Mouse (Mus musculus) adrenal gland, adult 8-10 months (tissue): ENCODE data around the gene Xrn1. TPM values are rescaled to one million over a fixed set of nuclear protein-coding genes. Genes with fewer than 3 reads are reported as not detected.
"Not testable (repeated sequence)": the region's sequence is repeated elsewhere in the genome, so short reads cannot be mapped to it uniquely, and the experiment has no call there.

ENCODE experiments used
- DNase-seq: peaks from one replicate; pipeline ENCODE4 v3.0.0; 2022
- total RNA-seq, 4 experiments: library from RNA; stranded (reverse); gene quantifications; 2 replicates each; pipeline ENCODE4 v1.2.4; 2022

Xrn1 gene
- total RNA-seq, 4 experiments from 2014 or later = 21.4 to 40.9 (median 31.5) TPM

DNA sequence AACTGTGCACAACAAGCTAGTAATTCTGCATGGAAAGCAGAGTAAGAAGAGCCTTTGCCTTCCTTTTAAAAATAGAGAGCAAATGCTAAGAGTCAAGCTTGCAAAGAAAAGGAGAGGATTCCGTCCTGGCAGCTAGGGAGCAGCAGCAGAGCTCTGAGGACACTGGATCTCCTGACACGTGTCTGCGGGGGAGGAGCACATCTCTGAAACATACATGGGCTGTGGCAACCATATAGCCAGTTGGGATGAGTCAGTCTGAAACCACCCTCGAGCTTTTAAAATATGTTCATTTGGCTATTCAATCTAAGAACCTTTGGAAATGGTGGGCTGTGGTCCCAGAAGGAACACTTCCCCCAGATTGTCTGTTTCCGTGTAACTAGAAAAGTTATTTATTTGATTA lies 100.3 kb downstream of the Xrn1 start:
- DNase-seq = no peak

DNA sequence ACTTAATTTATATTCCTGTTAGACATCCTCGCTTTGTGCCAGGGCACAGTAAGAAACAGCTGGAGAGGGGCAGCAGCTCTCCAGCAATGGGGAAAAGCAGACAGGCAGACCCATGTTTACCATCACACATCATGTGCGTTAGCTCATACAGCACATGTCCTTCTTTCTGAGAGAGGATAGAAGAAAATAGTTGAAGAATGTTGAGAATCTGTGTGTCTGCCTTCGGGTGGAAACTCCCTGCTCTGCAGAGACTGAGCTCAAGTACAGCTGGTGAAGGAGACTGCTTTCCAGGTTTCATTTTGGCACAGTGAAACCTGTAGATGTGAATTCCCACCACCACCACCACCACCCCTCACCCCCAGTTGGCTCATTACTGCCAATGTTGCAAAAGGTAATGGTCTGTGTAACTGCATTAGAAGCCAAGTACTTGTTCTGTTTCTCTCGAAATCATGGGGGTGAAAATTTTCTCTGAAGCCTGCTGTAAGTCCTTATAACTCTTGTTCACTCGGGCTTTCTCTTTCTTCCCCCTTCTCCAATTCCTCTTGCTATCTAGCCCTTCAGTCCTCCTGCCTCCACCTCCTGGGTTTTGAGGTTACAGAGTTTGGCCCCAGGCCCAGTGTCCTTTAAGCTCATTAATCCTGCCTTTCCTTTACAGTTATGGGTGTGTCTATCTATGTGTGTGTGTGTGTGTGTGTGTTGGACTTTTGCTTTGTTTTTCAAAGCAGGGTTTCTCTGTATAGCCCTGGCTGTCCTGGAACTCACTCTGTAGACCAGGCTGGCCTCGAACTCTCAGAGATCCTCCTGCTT lies 102.1 kb downstream of the Xrn1 start:
- no peak for DNase-seq

DNA sequence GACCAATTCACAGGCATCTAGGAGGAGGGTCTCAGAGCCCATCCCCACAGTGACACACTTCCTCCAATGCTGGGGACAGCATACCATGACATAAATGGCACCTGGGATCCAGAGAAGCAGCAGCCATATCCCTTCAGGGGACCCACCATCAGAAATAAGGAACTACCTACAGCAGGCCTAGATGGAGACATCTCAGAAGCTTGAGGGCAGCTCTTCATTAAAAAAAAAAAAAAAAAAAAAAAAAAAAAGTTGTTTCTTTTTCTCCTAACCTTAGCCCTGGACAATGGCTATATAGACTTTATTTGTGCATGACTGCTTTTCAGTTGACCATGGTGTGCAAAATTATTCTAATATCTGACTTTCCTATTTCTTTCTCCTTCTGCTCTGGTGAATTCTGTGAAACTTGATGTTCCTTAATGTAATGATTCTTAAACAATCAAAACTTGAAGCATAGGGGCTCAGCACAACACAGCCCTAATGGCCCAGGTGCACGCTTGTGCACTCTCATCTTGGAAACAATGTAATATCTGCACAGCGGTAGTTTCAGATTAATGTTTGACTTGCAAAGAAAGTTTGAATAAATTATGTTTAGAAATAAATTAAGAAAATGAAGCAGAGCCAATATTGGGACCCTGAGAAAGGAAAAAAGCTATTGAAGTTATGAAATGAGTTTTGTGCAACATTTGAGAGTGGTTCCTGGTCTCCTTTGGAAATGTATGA lies 108.7 kb downstream of the Xrn1 start:
- DNase-seq = no peak

DNA sequence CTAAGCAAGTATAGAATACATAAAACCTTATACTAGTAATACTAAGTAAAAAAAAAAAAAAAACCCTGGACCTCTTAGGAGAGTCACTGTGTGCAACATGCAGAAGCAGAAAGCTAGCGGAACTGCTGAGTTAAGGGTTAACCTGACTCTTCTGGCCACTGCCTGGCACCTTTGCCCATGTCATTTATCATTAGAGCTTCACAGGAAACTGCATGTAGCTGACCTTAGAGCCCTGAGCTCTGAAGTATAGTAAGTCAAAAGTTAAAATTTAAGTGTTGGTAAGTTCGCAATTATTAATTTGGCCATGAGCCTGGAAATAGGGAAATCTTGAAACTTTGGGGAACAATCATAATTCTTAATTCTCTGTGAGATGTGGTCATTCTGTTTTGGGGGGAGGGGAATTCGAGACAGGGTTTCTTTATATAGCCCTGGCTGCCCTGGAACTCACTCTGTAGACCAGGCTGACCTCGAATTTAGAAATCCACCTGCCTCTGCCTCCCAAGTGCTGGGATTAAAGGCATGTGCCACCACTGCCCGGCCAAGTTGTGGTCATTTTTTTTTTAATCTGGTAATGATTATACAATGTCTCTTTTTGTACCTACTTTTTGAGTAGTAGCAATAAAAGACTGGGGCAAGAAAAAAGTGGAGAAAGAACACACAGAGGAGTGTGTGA lies 109.4 kb downstream of the Xrn1 start:
- no peak for DNase-seq

DNA sequence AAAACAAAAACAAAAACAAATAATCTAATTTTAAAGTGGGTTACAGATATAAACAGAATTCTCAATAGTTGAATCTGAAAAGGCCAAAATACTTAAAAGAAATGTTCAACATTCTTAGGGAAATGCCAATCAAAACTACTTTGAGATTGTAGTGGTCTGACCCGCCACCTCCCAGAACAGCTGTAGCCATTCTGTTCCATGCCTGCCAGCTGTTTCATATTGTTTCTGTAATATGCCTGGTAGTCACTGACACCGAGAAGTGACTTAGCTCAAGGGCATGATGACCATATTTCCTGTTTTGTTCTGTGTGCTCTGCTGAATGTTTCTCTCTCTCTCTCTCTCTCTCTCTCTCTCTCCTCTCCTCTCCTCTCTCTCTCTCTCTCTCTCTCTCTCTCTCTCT lies 112.9 kb downstream of the Xrn1 start:
- DNase-seq = no peak

DNA sequence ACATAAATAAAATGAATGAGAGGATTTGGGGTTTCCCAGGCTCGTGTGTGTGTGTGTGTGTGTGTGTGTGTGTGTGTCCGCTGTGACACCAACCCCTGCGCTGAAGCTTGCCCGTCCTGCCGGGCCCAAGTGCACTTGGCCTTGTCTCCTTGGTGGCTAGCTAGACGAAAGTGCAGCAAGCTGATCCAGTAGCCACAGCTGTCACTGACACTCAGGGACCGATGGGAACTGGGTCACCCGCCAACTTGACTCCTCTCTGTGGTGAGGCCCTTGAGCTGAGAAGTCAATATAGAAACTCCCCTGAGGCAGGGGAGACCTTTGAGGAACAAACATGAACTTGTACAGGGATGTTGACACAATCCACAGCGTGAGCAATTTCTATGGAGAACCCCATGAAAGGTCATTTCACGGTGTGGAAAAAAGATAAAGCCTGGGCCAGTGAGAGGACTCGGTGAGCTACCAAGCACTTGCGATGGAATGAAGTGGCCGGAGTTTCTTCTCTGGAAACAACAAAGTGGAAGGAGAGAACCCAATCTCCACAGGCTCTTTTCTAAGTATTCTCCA lies 124.3 kb downstream of the Xrn1 start:
- no peak for DNase-seq

DNA sequence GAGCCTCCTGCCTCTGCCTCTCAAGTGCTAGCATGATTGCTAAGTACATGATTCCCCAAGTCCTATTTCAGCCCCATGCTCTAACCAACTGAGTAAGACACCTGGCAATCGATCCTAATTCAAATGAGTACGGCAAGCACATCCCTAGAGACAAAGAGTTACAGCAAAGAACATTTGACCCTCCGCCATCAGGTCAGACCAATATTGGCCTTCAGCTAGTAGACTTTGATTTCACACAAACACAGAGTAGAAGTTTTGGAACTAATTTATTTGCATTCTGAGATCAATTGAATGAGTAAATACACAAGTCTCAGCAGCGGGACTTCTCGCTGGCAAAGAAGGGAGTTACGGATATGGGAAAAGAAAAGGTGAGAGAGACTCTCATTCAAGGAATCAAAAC lies 130.7 kb downstream of the Xrn1 start:
- DNase-seq = no peak

DNA sequence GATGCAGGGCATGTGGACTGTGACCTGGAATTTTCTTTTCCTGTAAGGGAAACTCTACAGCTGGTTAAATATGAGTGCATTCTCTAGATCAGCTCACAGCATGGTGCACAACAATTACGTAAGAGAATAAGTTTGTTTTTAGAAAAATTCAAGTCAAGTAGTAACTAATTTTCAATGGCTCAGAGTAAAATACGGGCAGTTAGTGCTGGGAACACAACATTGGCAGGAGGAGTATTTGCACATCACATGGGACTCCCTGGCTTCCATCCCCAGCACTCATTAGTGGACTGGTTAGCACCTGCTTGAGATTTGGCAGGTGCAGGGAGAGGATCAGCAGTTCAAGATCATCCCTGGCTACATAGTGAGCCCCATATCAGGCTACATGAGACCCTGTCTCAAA lies 133.1 kb downstream of the Xrn1 start:
- no peak for DNase-seq

DNA sequence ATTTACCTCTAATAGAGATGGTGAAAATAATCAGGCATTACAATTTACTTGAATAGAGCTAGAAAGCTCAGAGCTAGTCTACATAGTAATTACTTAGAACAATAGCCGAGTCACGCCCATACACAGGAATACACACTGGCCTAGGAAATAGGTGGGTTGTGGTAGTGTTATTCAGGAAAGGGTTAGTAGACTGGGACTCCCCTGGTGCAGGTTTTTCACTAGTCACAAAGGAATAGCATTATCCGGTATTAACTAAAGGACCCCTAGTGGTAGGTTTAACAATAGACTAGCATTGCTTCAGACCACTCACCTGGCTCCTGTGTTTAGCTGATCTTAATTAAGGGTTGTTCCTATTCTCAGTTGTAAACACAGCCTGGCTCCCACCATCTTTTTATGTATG lies 133.9 kb downstream of the Xrn1 start:
- DNase-seq = not testable (repeated sequence)

DNA sequence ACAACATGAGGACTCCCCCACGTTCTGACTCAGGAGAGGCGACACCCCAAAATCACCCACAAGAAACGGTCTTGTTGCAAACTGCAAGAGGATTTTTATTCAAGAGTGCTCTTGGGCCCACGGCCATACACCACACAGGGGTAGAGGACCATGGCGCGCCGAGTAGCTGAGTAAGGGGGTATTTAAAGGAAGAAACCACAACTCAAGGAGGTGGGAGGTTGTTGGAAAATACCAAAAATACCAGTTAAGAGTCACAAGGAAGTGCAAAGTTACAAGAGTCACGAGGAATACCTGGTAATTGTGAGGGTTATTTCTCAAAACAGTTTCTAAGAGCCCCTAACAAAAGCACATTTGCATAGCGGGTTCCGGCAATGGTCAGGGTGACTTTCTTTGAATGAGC lies 138.1 kb downstream of the Xrn1 start:
- not testable (repeated sequence) for DNase-seq

DNA sequence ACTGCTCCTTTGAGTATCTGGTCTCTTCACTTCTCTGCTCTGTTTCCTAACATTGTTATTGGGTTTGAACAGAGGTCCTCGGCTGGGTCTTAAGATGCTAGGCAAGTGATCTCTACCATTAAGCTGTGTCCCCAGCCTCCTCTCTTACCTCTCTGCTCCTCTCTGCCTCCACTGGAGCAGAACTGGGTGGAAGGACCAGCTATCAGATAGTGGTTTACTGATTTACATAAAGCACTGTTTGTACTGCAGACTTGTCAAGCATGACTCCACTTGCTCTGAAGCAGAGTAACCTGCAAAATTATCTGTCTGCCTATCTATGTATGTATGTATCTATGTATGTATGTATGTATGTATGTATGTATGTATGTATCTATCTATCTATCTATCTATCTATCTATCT lies 138.7 kb downstream of the Xrn1 start:
- no peak for DNase-seq

DNA sequence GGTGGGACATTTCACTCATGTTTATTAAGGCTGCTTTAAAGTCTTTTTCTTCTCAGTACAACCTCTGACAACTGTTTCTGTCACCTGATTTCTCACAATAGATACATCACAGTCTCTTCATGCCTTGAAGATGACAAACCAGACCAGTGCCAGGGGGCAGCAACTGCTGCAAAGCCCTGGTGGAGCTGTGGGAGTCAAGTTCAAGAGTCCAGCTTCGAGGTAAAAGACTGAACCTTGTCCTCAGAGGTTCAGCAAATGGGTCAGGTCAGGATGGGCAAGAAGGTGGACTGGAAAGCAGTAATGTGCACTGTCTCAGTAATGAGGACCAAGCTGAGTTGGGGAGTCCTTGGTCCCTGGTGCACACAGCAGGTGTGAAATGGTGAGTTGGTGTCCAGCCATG lies 139.8 kb downstream of the Xrn1 start:
- no peak for DNase-seq

DNA sequence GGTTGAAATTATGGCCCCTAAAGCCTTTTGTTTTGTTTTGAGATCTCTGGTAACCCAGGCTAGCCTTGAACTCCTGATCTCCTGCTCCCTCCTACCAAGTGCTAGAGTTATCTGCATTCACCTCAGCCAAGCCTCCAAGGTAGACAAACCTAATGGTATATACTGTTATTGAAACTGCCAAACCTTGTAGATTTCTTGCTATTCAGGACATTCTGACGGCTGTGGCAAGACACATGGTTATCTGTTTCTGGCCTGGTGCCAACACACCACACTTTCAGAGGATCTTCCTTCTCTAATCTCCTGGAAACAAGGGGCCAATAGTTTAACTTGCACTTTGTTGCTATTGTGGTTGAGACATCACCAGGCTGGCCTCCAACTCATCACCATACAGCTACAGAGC lies 140.6 kb downstream of the Xrn1 start:
- DNase-seq = no peak

DNA sequence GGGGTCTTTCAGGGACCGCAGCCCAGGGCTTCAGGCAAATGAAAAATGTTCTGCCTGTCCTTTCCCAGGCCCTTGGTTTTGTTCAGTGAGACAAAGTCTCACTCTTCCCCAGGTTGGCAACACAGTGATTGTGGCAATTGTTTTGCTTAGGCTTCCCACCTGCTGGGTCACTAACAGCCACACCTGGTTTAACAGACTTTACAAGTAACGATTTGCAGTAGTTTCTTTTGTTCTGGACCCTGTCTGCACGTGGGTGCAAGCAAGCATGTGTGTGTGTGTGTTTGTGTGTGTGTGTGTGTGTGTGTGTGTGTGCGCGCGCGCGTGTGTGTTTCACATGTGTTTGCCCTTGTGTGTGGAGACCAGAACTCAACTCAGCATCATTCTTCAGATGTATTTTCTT lies 148.3 kb downstream of the Xrn1 start:
- no peak for DNase-seq

Other genes starting within 250 kb of the Xrn1 start
- 1 to 10 TPM; 4.4 to 6.7 (median 5.3) TPM for gene Trpc1, start 204.4 kb upstream of the Xrn1 start, total RNA-seq
- gene Pls1, start 109.4 kb upstream of the Xrn1 start, total RNA-seq = 1 to 10 TPM; 2.1 to 5.6 (median 3.9) TPM
- gene Atr, start 97.2 kb upstream of the Xrn1 start, total RNA-seq = 10 to 100 TPM; 16.2 to 23.8 (median 18.5) TPM
- gene Gk5, start 164.6 kb downstream of the Xrn1 start, total RNA-seq = 10 to 100 TPM in 2 of 4 experiments, 1 to 10 TPM in 2; 7.1 to 15.3 (median 10.7) TPM
- 100 to 1,000 TPM in 3 of 4 experiments, 10 to 100 TPM in 1; 86.3 to 118 (median 111) TPM for gene Tfdp2, start 241.5 kb downstream of the Xrn1 start, total RNA-seq